Mouse (Mus musculus): ENCODE measurements around the gene Olfr427. TPM values are rescaled to one million over a fixed set of nuclear protein-coding genes. Genes with fewer than 3 reads are reported as not detected.

Gene Olfr427
- polyA plus RNA-seq, 1 experiment from 2014 or later: not detected

GRCm38 (mm10) chr1:174121062-174121461 is 24.4 kb downstream of the Olfr427 start, which contains the start of gene Olfr231:
Gene Olfr231, minus strand, starts transcription at chr1:174121162.
- Histone ChIP-seq H3K4me1 (no peaks in the 10 kb centered on the region), H3K36me3 (no peaks in the 10 kb centered on the region), H3K9me3 (replicated peaks) (no peaks in the 10 kb centered on the region), H3K4me3 (replicated peaks) (no peak within 1 kb of the TSS), H3K27me3 (no peaks in the 10 kb centered on the region), H3K27ac (replicated peaks) (no peak within 1 kb of the TSS), H3K9ac (no peak within 1 kb of the TSS), H3K4me2 (replicated peaks) (no peak within 1 kb of the TSS)
- WGBS: 26% methylated on average over 2 of the region's 2 CpGs
- no peak for ATAC-seq (ENCODE audit: insufficient number of reproducible peaks, low FRiP score, low TSS enrichment, low read depth)

GRCm38 (mm10) chr1:174131217-174131616 is 34.5 kb downstream of the Olfr427 start, which contains the start of gene Olfr424:
Gene Olfr424, plus strand, starts transcription at chr1:174131517.
- WGBS: 69% methylated on average over 3 of the region's 3 CpGs
- H3K4me3 ChIP-seq (replicated peaks): no peak within 1 kb of the TSS
- no peak within 1 kb of the TSS for H3K27ac ChIP-seq (replicated peaks)
- no peaks in the 10 kb centered on the region for H3K27me3 ChIP-seq
- no peaks in the 10 kb centered on the region for H3K9me3 ChIP-seq (replicated peaks)
- no peaks in the 10 kb centered on the region for H3K4me1 ChIP-seq
- H3K36me3 ChIP-seq: no peaks in the 10 kb centered on the region
- H3K9ac ChIP-seq: no peak within 1 kb of the TSS
- no peak within 1 kb of the TSS for H3K4me2 ChIP-seq (replicated peaks)
- no peak for ATAC-seq (ENCODE audit: insufficient number of reproducible peaks, low FRiP score, low TSS enrichment, low read depth)

DNA sequence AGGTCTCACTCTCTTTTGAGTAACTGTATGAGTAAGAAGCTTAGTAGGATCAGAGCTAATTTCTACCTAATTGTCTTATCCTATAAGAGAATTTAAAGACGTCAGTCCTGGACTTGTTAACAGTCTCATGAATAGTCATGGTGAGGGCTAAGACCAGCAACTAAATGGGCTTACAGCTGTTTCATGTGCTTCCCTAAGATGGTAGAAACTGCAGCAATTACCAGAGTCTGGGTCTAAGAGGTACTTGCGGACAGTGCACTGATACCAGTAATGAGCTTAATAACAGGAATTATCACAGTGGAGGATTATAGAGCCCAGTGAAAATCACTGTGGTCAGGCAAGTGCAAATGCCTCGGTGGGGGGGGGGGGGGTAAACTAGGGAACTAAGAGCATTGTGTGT is 35.3 kb downstream of the Olfr427 start:
- no peak overlapping the region for H3K9ac ChIP-seq
- no peak for ATAC-seq (ENCODE audit: insufficient number of reproducible peaks, low FRiP score, low TSS enrichment, low read depth)
- 61% methylated on average over 3 of the region's 3 CpGs for WGBS
- no peaks in the 10 kb centered on the region for H3K27me3 ChIP-seq
- H3K4me3 ChIP-seq (replicated peaks): no peak overlapping the region
- no peak overlapping the region for H3K27ac ChIP-seq (replicated peaks)
- no peaks in the 10 kb centered on the region for H3K36me3 ChIP-seq
- no peaks in the 10 kb centered on the region for H3K4me1 ChIP-seq
- H3K9me3 ChIP-seq (replicated peaks): no peaks in the 10 kb centered on the region
- H3K4me2 ChIP-seq (replicated peaks): no peak overlapping the region

DNA sequence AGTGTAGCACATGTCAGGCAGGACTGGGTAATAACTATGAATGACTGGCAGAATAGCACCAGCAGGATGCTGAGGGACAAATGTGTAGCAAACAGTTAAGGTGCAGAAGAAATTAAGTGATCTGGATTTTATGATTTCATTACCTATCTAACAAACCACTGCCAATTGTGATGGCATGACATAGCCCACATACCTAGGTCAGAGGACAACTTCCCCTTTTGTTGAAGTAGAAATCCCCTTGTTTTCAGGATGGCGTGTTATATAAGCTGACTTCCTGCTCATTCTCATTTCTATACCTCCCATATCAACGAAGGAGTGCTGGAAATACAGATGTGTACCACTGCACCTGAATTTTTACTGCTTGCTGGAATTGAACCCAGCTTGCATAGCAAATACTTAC is 44.7 kb downstream of the Olfr427 start:
- WGBS: 67% methylated on average over 2 of the region's 2 CpGs
- Histone ChIP-seq H3K9ac (no peak overlapping the region), H3K9me3 (replicated peaks) (no peaks in the 10 kb centered on the region), H3K27me3 (no peaks in the 10 kb centered on the region), H3K4me3 (replicated peaks) (no peak overlapping the region), H3K36me3 (no peaks in the 10 kb centered on the region), H3K27ac (replicated peaks) (no peak overlapping the region), H3K4me1 (no peaks in the 10 kb centered on the region), H3K4me2 (replicated peaks) (no peak overlapping the region)
- no peak for ATAC-seq (ENCODE audit: insufficient number of reproducible peaks, low FRiP score, low TSS enrichment, low read depth)

- Histone ChIP-seq H3K9ac (no peak overlapping the region), H3K27me3 (no peaks in the 10 kb centered on the region), H3K36me3 (no peaks in the 10 kb centered on the region), H3K9me3 (replicated peaks) (no peaks in the 10 kb centered on the region), H3K4me1 (no peaks in the 10 kb centered on the region), H3K4me3 (replicated peaks) (no peak overlapping the region), H3K4me2 (replicated peaks) (no peak overlapping the region), H3K27ac (replicated peaks) (no peak overlapping the region)
- ATAC-seq (ENCODE audit: insufficient number of reproducible peaks, low FRiP score, low TSS enrichment, low read depth): no peak
- WGBS: 86% methylated on average over 1 of the region's 1 CpGs
Measured at GRCm38 (mm10) chr1:174146696-174147095, 50.0 kb downstream of the Olfr427 start.

- 74% methylated on average over 2 of the region's 2 CpGs for WGBS
- no peak overlapping the region for H3K9ac ChIP-seq
- no peak overlapping the region for H3K27ac ChIP-seq (replicated peaks)
- H3K4me3 ChIP-seq (replicated peaks): no peak overlapping the region
- H3K4me2 ChIP-seq (replicated peaks): no peak overlapping the region
- H3K9me3 ChIP-seq (replicated peaks): no peaks in the 10 kb centered on the region
- no peaks in the 10 kb centered on the region for H3K27me3 ChIP-seq
- no peak for ATAC-seq (ENCODE audit: insufficient number of reproducible peaks, low FRiP score, low TSS enrichment, low read depth)
- no peaks in the 10 kb centered on the region for H3K36me3 ChIP-seq
- no peaks in the 10 kb centered on the region for H3K4me1 ChIP-seq
Measured at GRCm38 (mm10) chr1:174149289-174149688, 52.6 kb downstream of the Olfr427 start.

Other genes with a start within 250 kb of the Olfr427 start
- 0.66 and 1.5 TPM in 2 replicates for gene Ifi211, start 183.8 kb upstream of the Olfr427 start, polyA plus RNA-seq (2015; fragmentation: Nextera tagmentation; extraction: Ambion mirVana)
- 2.0 and 2.9 TPM in 2 replicates for gene Mndal, start 154.4 kb upstream of the Olfr427 start, polyA plus RNA-seq (2015; fragmentation: Nextera tagmentation; extraction: Ambion mirVana)
- gene Ifi203, start 154.2 kb upstream of the Olfr427 start, polyA plus RNA-seq (2015; fragmentation: Nextera tagmentation; extraction: Ambion mirVana): 0.85 and 1.3 TPM in 2 replicates
- gene Ifi202b, start 114.1 kb upstream of the Olfr427 start, polyA plus RNA-seq (2015; fragmentation: Nextera tagmentation; extraction: Ambion mirVana): 2.7 and 3.0 TPM in 2 replicates
- 0.16 and 0.62 TPM in 2 replicates for gene Ifi205, start 65.1 kb upstream of the Olfr427 start, polyA plus RNA-seq (2015; fragmentation: Nextera tagmentation; extraction: Ambion mirVana)
- 0.05 TPM in 1 of 2 replicates, not detected in the other for gene Olfr433, start 56.2 kb upstream of the Olfr427 start, polyA plus RNA-seq (2015; fragmentation: Nextera tagmentation; extraction: Ambion mirVana)
- not detected in 2 replicates for gene Olfr432, start 47.7 kb upstream of the Olfr427 start, polyA plus RNA-seq (2015; fragmentation: Nextera tagmentation; extraction: Ambion mirVana)
- gene Olfr430, start 30.3 kb upstream of the Olfr427 start, polyA plus RNA-seq (2015; fragmentation: Nextera tagmentation; extraction: Ambion mirVana): 0.23 and 0.28 TPM in 2 replicates
- gene Olfr429, start 12.6 kb upstream of the Olfr427 start, polyA plus RNA-seq (2015; fragmentation: Nextera tagmentation; extraction: Ambion mirVana): 0.11 and 0.17 TPM in 2 replicates
- 0.17 and 0.24 TPM in 2 replicates for gene Olfr231, start 24.3 kb downstream of the Olfr427 start, polyA plus RNA-seq (2015; fragmentation: Nextera tagmentation; extraction: Ambion mirVana)
- gene Olfr424, start 34.6 kb downstream of the Olfr427 start, polyA plus RNA-seq (2015; fragmentation: Nextera tagmentation; extraction: Ambion mirVana): 0.13 and 0.19 TPM in 2 replicates
- 0.11 and 0.15 TPM in 2 replicates for gene Olfr420, start 58.7 kb downstream of the Olfr427 start, polyA plus RNA-seq (2015; fragmentation: Nextera tagmentation; extraction: Ambion mirVana)
- gene Spta1, start 75.9 kb downstream of the Olfr427 start, polyA plus RNA-seq (2015; fragmentation: Nextera tagmentation; extraction: Ambion mirVana): 0.17 and 0.24 TPM in 2 replicates
- 0.46 and 0.53 TPM in 2 replicates for gene Olfr419, start 155.2 kb downstream of the Olfr427 start, polyA plus RNA-seq (2015; fragmentation: Nextera tagmentation; extraction: Ambion mirVana)
- not detected in 2 replicates for gene Mptx1, start 233.6 kb downstream of the Olfr427 start, polyA plus RNA-seq (2015; fragmentation: Nextera tagmentation; extraction: Ambion mirVana)